Mouse (Mus musculus) adrenal gland, postnatal 4 days (tissue): ENCODE data around the gene Lpcat4. TPM values are rescaled to one million over a fixed set of nuclear protein-coding genes. Genes with fewer than 3 reads are reported as not detected.

ENCODE experiments used
- DNase-seq, 2 experiments: peaks; one replicate each; pipeline ENCODE4 v3.0.0; 2021 to 2022; ENCODE audit warnings: low spot score in 2 of 2, mixed read lengths in 2 of 2
- long read RNA-seq, 2 experiments: library from polyadenylated mRNA; stranded (forward); transcript quantifications; one replicate each; pipeline ENCODE4 v2.0.0; 2021
- total RNA-seq, 2 experiments: library from RNA; stranded (reverse); gene quantifications; 2 replicates each; pipeline ENCODE4 v1.2.3; 2021

Gene Lpcat4
- total RNA-seq: 10 to 100 TPM in 1 of 2 experiments, 1 to 10 TPM in 1; 8.2 to 12.5 TPM
- long read RNA-seq, experiment 1, partial matches to known transcripts: 2 of 7 reads
- long read RNA-seq, experiment 1, other reads (novel, unspliced or antisense): 2 of 7 reads
- long read RNA-seq, experiment 2, partial matches to known transcripts: 8 of 11 reads
- long read RNA-seq, experiment 2, other reads (novel, unspliced or antisense): 0 of 11 reads

DNA sequence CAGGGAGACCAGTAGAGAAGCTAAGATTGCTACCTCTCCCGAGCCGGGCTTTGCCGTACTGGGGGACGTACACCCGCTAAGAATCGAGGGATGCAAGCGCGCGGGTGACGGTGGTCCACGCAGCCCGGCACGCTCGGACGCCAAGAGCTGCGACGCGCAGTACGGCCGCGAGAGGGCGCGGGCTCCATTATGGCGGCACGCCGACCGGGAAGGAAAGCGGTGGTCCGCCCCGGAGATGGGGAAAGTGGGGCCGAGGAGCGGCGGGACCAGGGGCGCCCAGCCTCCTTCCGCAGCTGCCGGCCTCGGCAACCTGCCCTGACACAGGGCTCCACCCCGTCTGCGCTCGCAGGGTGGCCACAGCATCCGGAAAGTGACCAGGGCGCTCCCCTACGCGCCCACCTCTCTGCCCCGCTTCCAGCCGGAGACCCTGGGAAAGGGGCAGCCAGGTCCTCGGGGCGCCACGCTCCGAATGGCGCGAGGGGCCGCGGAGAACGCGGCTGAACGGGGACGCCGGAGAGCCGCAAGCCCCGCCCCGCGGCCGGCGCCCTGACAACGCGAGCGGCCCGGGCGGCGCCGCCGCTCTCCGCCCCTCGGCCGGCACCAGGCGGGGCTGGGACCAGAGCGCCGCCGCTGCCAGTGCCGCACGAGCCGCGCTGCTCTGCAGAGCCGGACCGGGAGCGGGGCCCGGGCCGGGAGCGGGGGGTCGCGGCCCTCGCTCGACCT is at the start of gene Lpcat4:
Lpcat4 (plus strand) TSS at position 257 of the 723 bp plus-strand sequence.
- DNase-seq: peak; percentile 69 to 72

DNA sequence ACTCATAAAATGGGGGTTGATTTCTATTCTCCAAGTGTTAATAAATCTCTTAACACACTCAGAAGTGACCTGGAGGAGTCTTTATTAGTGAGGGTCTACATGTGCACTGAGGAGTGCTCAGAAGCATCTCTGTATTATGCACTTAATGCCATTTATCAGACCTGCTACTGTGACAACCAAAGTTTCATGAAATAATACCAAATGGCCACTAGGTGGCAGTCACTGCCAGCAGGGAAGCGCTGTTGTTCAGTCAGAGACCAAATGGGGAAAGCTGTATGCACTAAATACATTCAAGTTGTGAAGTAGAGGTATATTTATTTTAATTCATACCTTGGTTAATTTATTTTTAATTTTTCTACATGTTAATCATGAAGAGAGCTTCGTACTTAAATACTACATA is 42.4 kb upstream of the Lpcat4 start:
- no peak for DNase-seq

DNA sequence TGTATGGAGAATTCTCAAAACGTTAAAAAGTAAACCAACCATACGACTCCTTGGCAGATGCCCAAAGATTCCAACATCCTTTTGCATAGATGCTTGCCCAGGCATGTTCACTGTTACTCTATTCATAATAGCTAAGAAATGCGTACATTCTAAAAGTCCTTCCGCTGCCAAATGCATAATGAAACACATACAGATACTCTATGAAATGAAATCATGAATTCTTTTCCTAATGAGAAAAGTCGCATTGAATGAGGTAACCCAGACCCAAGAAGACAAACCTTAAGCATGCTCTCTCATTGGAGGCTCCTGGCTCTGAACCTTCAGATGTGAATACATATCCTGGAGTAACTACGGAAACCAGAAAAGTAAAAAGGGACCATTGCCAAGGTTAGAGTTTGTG is 36.2 kb upstream of the Lpcat4 start:
- DNase-seq: no peak

DNA sequence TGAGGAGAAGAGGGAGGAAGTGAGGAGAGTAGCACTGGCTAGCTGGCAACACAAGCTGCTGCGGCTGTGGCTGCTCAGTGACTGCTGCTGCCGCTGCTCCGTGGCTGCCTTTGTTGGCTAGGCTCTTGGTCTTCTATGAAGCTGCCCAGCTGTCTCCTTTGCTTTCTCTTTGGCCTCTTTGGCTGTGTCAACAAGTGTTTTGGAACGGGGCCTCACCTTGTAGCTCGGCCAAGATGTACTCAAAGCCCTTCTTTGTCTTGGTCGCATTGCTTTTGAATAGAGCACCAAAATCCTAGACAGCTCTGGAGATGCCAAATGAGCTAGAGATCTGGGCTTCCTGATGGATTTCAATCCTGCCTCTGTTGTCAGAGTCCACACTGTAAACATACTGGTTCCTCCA is 29.1 kb upstream of the Lpcat4 start:
- DNase-seq: no peak

DNA sequence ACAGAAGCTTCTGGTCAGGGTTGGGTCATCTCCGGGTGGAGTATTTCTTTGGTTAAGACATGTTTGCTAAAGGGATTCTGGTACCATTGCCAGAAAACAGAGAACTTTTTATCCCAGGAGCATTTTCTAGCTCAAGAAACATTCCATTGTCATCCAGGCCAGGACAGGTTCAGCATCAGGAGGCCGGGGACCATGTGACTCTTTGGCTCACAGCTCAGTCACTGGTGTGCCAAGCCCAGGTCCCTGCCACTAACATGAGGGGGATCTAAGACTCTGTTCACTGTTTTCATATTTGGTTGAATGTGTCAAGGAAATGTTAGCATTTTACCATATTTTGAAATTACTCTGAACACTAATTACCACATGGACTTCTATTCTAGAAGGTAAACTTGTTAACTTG is 28.6 kb upstream of the Lpcat4 start:
- DNase-seq: no peak

DNA sequence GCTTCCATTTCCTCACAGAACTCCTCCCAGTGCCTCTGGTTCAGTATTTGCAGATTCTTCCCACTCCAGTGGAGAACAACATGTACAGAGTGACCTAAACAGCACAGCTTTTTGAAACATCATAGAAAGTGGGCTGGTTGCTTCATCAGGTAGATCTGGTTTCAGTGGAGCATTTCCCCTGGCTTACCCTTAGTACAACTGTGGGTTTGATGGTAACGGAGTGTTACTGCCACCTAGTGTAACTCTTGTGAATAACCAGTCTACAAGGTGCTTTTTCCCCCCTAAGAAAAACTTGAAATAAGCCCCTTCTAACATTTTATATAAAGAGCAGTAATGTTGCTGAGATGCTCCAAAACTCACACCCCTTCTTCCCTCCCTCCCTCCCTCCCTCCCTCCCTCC is 23.3 kb upstream of the Lpcat4 start:
- DNase-seq: no peak

DNA sequence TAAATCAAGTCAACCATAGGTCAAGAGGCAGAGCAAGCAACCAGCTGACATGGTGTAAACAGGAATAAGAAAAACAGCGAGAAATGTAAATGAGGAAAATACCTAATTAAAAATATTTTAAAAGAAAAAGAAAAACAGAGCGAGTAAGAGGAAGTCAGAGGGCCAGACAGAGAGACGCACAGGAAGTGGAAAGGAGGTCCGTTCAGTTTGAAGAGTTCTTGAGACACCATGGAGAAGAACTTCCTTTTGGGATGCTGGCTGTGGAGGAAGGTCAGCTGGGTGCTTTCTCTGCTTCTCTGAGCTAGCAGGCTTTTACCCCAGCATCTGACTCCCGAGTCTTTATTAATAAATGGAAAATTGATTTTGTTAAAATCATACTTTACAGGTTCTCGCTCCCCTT is 21.7 kb upstream of the Lpcat4 start:
- no peak for DNase-seq

DNA sequence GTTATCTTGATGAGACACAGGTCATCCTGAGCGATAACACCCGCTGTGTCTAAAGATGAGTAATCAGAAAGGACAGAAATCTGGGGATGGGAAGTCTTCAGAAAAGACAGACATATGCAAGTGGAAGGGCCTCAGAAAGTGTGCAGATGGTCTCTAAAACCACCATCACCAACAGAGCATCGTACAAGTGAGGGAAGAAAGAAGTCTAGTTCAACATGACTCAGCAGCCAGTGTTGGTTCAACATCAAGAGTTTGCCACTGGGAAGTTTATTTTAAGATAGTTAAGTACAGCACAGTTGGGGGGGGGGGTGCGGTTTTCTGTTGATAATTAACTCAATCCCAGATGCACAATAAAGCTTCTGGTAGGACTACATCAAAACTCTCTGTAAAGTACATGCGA is 18.4 kb upstream of the Lpcat4 start:
- no peak for DNase-seq

DNA sequence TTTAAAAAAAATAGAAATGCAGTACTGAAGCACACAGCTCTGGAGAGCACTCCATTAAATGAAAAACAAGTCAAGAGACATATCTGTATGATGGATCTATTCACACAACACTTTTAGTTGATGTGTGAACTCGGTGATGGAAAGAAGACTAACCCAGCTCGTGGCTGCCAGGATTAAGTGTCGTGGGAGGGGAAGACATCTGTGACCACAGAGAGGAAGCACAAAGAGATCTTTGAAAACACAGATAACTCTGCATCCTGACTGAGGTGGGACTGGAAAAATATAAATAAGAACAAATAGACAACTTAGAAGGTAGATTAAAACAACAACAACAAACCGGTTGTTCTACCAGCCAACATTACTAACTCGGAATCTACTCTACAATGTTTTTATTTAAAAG is 16.7 kb upstream of the Lpcat4 start:
- no peak for DNase-seq

DNA sequence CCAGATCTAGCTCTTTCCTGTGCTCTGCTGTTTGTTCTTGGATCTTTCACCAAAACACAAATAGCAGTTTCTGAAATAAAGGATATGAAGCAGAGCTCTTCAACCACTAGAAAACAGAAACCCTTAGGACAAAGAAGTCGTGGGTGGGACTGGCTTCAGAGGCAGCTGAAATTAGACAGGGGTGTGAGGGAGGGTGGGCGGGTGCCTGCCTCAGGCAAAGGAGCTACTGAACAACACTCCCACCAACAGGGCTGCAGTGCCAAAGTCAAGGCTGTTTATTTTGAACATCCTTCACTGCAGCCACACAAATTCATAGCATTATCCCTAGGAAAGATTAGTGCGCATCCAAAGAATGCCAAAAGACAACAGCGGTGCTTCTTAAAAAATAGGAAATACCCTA is 14.9 kb upstream of the Lpcat4 start:
- DNase-seq: no peak

DNA sequence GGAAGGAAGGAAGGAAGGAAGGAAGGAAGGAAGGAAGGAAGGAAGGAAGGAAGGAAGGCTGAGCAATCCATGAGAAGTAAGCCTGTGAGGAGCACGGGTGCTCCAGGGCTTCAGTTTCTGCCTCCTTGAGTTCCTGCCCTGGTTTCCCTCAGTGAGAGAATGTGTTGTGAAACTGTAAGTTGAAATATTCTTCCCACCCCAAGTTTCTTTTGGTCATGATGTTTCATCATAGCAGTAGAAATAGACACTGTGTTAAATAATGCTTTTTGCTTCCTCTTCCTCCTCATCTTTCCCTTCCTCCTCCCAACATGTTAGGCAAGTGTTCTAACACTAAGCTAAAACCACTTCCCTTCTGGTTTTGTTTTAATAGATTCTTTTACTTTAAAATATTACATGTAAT is 6.6 kb upstream of the Lpcat4 start:
- DNase-seq: no peak

DNA sequence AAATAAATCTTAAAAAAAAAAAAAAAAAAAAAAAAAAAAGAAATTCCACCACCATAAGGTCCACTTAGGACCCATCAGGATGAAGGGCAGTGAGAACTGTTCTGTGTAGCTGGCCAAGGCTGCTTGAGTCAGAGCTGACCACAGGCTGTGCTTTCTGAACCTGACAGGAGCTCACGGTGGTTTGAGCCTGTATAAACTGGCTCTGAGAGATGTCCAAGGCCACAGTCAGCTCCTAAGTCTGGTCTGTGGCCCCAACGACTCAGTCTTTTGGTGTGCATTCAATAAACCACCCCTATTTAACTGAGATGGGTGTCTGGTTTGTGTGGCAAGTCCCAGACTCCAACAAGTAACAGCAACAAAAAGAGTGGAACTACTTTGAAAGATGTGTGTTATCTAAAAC is 2.6 kb upstream of the Lpcat4 start:
- no peak for DNase-seq

DNA sequence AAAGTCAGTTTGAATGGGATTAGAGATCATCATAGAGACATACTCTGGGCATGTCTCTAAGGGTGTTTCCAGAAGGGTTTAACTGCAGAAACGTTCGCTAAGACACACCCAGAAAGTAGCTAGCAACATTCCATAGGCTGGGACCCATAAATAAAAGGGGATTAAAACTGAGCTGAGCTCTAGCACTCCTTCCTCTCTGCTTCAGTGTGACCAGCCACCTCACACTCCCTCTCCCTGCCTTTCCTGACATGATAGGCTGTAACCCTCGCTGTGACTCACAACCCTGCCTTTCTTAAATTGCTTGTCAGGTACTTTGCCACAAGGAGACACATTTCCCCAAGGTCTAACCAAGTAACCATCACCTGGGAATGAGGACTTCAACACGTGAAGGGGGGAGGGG is 1.3 kb upstream of the Lpcat4 start:
- DNase-seq: no peak

DNA sequence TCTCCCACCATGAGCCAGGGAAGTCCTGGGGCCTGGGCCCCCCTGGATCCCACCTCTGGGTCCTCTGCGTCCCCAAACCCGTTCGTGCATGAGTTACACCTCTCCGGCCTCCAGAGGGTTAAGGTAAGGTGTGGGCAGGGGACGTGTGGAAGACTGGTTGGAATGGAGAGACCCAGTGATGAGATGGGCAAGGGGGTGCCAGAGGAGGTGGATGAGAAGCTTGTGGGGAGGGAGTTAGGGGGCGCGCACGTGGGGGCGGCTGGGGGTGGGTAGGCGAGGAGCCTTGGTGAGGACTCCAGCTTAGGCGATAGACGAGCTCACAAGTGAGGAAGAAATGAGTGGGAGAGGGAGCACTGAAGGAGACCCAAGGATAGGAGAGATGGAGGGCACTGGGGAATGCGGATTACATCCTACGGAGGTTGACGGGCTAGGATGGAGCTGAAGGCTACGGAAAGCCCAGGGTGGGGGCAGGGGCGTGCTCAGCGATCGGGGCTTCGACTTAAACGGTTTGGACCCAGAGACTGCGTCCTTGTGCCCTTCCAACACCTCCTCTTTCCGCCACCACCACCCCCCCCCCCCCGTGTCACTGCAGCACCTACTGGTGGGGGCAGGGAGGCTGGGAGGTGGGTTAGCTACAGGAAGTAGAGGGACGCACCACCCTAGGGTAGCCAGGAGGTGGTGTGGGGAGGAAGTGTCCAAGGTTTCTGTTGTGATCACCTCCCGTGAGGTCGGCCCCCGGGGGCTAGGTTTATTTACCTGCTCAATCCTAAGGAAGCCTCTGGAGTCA is 860 bp downstream of the Lpcat4 start:
- DNase-seq: no peak

DNA sequence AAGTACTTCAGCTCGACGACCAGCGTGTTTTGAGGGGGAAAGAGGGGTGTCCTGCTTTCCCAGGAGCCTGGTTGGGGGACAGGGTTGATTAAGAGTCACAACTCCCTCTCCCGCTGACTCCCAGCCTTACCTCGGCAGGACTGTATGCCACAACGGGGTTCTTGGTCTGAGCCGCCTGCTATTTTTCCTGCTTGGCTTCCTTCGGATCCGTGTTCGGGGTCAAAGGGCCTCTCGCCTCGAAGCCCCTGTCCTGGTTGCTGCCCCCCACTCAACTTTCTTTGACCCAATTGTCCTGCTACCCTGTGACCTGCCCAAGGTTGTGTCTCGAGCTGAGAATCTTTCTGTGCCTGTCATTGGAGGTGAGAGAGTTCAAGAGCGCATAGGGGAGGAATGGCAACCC is 2.5 kb downstream of the Lpcat4 start:
- no peak for DNase-seq

DNA sequence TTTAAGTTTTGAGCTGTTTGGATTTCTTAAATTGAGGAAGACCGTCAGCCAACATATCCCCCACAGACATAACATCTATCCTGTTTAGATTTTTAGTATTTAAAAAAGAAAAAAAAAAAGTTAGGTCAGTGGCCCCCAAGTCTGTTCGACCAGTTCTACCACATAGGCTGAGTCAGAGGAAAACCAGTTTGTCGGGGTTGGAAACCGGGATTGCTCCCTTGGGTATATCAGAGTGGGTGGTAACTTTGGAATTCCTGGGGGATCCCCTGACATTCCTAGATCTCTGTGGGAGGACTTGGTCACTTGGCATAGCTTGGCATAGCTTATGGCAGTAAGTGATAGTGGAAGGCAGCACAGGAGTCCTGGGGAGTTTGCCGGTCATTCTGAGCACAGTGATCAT is 6.0 kb downstream of the Lpcat4 start:
- no peak for DNase-seq

DNA sequence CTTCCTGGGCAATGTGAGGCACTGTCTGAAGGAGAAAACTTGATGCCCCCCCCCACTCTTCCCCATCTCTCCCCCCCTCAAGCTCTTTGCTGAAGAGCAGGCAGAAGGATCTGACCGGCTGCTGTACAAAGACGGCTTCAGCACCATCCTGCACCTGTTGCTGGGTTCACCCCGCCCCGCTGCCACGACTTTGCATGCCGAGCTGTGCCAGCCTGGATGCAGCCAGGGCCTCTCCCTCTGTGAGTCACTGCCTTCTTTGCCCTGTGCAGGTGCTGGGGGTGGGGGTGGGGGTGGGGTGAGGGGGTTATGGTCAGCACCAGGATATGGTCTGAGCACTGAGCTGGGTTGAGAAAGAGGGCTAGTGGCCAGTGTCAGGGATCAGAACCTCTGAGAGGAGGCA is 6.9 kb downstream of the Lpcat4 start:
- no peak for DNase-seq

DNA sequence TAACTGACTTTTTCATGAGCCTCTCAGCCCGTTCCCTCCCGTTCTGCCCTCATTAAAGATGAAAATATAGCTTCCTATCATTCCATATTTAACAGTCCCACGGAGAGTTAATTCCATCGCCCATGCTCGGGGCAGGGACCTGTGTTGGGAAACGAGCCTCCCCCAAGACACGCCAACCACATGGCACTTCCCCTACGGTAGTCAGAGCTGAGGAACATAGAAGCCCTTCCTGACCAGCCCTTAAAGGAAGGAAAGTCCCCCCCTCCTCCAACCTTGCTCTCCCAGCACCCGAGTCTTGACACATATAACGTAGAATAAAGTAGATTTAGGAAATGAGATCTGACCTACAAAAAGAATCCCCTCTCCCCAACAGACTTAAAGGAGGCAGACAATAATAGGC is 8.1 kb downstream of the Lpcat4 start:
- DNase-seq: no peak

DNA sequence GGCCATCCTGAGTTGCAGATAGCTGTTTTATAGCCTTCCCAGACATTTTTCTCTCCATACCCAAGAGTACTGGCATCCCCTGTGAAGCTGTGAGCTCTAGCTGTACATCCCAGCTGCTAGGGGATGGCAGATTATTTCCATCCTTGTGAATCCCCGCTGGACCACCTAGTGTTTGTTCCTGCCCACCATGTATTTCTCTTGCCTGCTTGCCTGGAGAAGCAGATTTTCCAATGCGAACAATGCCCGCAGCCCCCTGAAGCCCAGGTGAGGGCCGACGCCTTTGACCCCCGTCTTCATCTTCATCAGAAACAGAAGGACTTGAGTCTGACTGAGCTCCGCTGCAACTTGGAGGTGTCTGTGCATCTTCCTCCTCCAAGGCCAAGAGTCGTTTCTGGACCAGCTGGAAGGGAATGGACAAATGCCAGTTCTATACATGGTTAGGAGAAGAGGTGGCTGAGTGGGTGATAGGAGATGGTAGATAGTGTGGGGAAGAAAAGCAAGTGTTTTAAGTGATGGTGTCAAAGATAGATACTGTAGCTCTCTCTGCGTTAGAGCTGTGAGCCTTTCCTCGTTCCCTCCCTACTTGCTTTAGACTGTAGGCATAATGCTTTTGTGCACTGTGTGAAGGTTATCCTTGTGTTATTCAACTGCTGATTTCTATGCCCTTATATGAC is 10.6 kb downstream of the Lpcat4 start:
- DNase-seq: no peak

DNA sequence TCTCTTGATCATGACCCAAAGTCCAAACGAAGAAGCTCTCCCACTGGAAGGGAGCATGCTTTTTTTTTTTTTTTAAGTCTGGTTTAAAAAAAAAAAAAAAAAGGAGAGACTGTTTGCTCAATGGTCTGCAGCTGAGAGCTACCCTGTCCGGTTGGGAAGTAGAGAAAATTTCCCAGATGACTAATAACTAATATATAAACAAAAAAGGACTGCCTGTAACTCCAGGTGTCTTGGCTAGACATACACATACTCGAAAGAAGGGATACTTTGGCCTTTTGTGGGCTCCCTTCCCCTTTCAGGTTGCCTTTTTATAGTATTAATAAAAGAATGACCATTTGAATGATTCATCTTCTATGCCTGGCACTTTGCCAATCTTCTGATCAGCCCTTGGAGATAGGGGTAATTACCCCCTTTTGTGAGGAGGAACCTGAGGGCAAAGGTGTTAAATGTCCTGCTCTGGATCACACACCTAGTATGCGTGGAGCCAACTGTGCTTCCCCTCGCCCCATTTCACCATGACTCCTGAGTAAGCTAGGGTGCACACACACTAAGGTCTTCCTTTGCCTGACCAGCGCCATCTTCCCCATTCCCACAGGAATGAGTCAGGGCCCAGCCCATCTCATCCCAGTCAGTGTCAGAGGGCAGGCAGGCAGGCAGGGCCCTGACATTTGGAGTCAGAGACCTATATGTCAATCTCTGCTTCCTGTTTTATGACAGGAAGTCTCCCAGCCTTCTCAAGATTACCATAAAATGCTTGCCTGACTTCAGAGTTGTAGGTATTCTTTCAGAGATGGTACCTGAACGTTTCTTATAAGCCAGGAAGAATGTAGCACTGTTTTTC is 15.6 kb downstream of the Lpcat4 start:
- no peak for DNase-seq
